Mouse (Mus musculus): ENCODE results near the gene Rsu1. TPM values are rescaled to one million over a fixed set of nuclear protein-coding genes. Genes with fewer than 3 reads are reported as not detected.

The Rsu1 gene
- total RNA-seq, 1 experiment, result 63.4 TPM

DNA sequence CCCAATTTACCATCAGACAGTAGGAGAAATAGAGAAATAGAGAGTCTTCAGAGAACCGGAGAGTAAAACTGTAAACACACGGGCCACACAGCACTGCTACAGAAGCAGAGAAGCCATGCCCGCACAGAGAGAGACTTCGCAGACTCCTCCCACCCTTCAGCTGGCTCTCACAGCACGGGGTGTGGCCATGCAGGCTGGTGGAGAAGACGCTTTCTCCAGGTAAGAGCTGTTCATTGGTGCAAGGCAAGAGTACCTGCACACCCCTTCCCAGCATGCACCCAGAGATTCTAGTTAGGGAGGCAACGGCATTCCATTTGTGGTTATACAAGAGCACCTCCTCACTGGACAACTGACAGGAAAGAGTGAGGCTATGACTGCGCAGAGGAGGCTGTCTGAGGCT, 64.8 kb downstream of the Rsu1 start:
- no peak overlapping the region for H3K27ac ChIP-seq (ENCODE audit: insufficient read depth, low read depth, low read length, poor library complexity, severe bottlenecking)
- H3K4me3 ChIP-seq (ENCODE audit: insufficient read depth in 1 of 2, low read depth in 1 of 2, low read length in 2 of 2, poor library complexity in 1 of 2, severe bottlenecking in 1 of 2), result no peak overlapping the region
- no peaks in the 10 kb centered on the region for H3K36me3 ChIP-seq (ENCODE audit: control insufficient read depth, insufficient read depth, low read length, poor library complexity, severe bottlenecking)
- no peaks in the 10 kb centered on the region for H3K9me3 ChIP-seq (ENCODE audit: control insufficient read depth, insufficient read depth, low read depth, low read length)
- TF ChIP-seq ZNF384 (IDR thresholded peaks at IDR 0.05; ENCODE audit: low read depth, low read length) (no peak), CHD2 (IDR thresholded peaks at IDR 0.05; ENCODE audit: low read depth, low read length) (no peak), ZC3H11A (IDR thresholded peaks at IDR 0.05; ENCODE audit: borderline replicate concordance, low read depth, low read length) (no peak), MAFK (IDR thresholded peaks at IDR 0.05; ENCODE audit: insufficient read depth, low read depth, low read length) (no peak), HCFC1 (IDR thresholded peaks at IDR 0.05; ENCODE audit: borderline replicate concordance, insufficient read depth, low read length) (no peak)
- H3K9ac ChIP-seq (ENCODE audit: insufficient read depth, low read depth, low read length, poor library complexity, severe bottlenecking), result no peak overlapping the region
- peaks cover 3 to 4% of the 10 kb centered on the region in 2 experiments; a peak in 3 of 4 replicates for H3K4me1 ChIP-seq (ENCODE audit: control insufficient read depth in 2 of 2, insufficient read depth in 2 of 2, low read length in 2 of 2, poor library complexity in 1 of 2)
- in situ Hi-C loops (cut with MboI; ENCODE audit: low sequenced_read_pairs in 2 of 2, unreplicated experiment in 2 of 2), result no loop called here
- DNase-seq (ENCODE audit: low read depth, low spot score), result no peak

DNA sequence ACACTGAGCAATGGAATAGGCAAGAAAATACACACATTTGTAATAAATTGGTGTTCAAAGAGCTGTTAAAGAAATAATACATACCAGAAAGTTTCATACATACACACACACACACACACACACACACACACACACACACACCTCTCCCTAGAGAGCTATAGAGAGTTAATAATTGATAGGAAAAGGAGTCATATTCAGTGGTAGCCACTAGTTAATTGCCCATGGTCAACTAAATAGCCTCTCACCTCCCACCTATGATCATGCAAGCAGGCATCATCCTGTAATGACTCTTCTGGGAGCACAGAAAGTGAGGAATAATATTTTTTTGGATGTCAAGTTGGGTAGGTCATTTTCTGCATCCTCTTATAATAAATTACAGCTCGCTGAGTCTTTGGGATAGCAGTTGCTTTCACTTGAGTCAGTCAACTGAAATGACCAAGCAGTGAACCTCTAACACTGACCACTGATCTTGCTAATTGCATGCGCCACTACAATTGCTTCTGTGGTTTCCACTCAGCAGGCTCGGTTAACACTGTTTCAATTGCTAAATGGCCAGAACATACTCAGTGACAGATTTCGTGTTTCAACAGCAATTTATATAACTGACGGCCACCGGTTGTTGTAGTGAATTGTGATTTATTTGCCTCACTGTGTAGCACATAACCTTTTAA, 68.3 kb downstream of the Rsu1 start:
- no peak overlapping the region for H3K9ac ChIP-seq (ENCODE audit: insufficient read depth, low read depth, low read length, poor library complexity, severe bottlenecking)
- no peaks in the 10 kb centered on the region for H3K9me3 ChIP-seq (ENCODE audit: control insufficient read depth, insufficient read depth, low read depth, low read length)
- H3K27ac ChIP-seq (ENCODE audit: insufficient read depth, low read depth, low read length, poor library complexity, severe bottlenecking), result no peak overlapping the region
- peaks cover 3 to 4% of the 10 kb centered on the region in 2 experiments; a peak in 3 of 4 replicates for H3K4me1 ChIP-seq (ENCODE audit: control insufficient read depth in 2 of 2, insufficient read depth in 2 of 2, low read length in 2 of 2, poor library complexity in 1 of 2)
- TF ChIP-seq ZNF384 (IDR thresholded peaks at IDR 0.05; ENCODE audit: low read depth, low read length) (no peak), MAFK (IDR thresholded peaks at IDR 0.05; ENCODE audit: insufficient read depth, low read depth, low read length) (no peak), HCFC1 (IDR thresholded peaks at IDR 0.05; ENCODE audit: borderline replicate concordance, insufficient read depth, low read length) (no peak), CHD2 (IDR thresholded peaks at IDR 0.05; ENCODE audit: low read depth, low read length) (no peak), ZC3H11A (IDR thresholded peaks at IDR 0.05; ENCODE audit: borderline replicate concordance, low read depth, low read length) (no peak)
- in situ Hi-C loops (cut with MboI; ENCODE audit: low sequenced_read_pairs in 2 of 2, unreplicated experiment in 2 of 2), result no loop called here
- H3K36me3 ChIP-seq (ENCODE audit: control insufficient read depth, insufficient read depth, low read length, poor library complexity, severe bottlenecking), result no peaks in the 10 kb centered on the region
- no peak for DNase-seq (ENCODE audit: low read depth, low spot score)
- H3K4me3 ChIP-seq (ENCODE audit: insufficient read depth in 1 of 2, low read depth in 1 of 2, low read length in 2 of 2, poor library complexity in 1 of 2, severe bottlenecking in 1 of 2), result no peak overlapping the region

DNA sequence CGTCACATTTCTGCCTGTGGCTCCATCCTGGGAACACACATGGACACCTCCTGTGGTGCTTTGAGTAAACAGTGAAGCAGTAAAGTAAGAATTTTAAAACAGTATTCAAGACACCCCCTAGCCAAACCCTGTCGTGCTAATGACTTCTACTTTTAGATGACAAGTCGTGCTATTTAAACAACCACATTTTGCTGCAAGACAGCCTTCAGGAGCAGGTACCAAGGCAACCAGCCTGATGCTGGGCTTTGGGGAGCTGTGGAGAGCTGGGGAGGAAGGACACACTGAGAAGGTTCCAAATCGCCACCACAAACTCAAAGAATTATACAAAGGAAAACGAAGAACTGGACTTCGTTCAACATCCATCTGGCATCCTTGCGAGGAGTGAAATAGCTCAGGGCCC, 71.5 kb downstream of the Rsu1 start:
- DNase-seq (ENCODE audit: low read depth, low spot score), result no peak
- no peaks in the 10 kb centered on the region for H3K9me3 ChIP-seq (ENCODE audit: control insufficient read depth, insufficient read depth, low read depth, low read length)
- H3K4me1 ChIP-seq (ENCODE audit: control insufficient read depth in 2 of 2, insufficient read depth in 2 of 2, low read length in 2 of 2, poor library complexity in 1 of 2), result no peaks in the 10 kb centered on the region
- TF ChIP-seq ZC3H11A (IDR thresholded peaks at IDR 0.05; ENCODE audit: borderline replicate concordance, low read depth, low read length), result no peak
- TF ChIP-seq CHD2 (IDR thresholded peaks at IDR 0.05; ENCODE audit: low read depth, low read length), result no peak
- no peak for TF ChIP-seq MAFK (IDR thresholded peaks at IDR 0.05; ENCODE audit: insufficient read depth, low read depth, low read length)
- TF ChIP-seq HCFC1 (IDR thresholded peaks at IDR 0.05; ENCODE audit: borderline replicate concordance, insufficient read depth, low read length), result no peak
- no peak for TF ChIP-seq ZNF384 (IDR thresholded peaks at IDR 0.05; ENCODE audit: low read depth, low read length)
- H3K4me3 ChIP-seq (ENCODE audit: insufficient read depth in 1 of 2, low read depth in 1 of 2, low read length in 2 of 2, poor library complexity in 1 of 2, severe bottlenecking in 1 of 2), result no peak overlapping the region
- no peak overlapping the region for H3K9ac ChIP-seq (ENCODE audit: insufficient read depth, low read depth, low read length, poor library complexity, severe bottlenecking)
- H3K36me3 ChIP-seq (ENCODE audit: control insufficient read depth, insufficient read depth, low read length, poor library complexity, severe bottlenecking), result no peaks in the 10 kb centered on the region
- no peak overlapping the region for H3K27ac ChIP-seq (ENCODE audit: insufficient read depth, low read depth, low read length, poor library complexity, severe bottlenecking)
- in situ Hi-C loops (cut with MboI; ENCODE audit: low sequenced_read_pairs in 2 of 2, unreplicated experiment in 2 of 2), result no loop called here

- TF ChIP-seq HCFC1 (IDR thresholded peaks at IDR 0.05; ENCODE audit: borderline replicate concordance, insufficient read depth, low read length), result no peak
- no peak for TF ChIP-seq CHD2 (IDR thresholded peaks at IDR 0.05; ENCODE audit: low read depth, low read length)
- TF ChIP-seq ZC3H11A (IDR thresholded peaks at IDR 0.05; ENCODE audit: borderline replicate concordance, low read depth, low read length), result no peak
- TF ChIP-seq ZNF384 (IDR thresholded peaks at IDR 0.05; ENCODE audit: low read depth, low read length), result no peak
- TF ChIP-seq MAFK (IDR thresholded peaks at IDR 0.05; ENCODE audit: insufficient read depth, low read depth, low read length), result no peak
- DNase-seq (ENCODE audit: low read depth, low spot score), result no peak
- Histone ChIP-seq H3K4me3 (ENCODE audit: insufficient read depth in 1 of 2, low read depth in 1 of 2, low read length in 2 of 2, poor library complexity in 1 of 2, severe bottlenecking in 1 of 2) (no peak overlapping the region), H3K27ac (ENCODE audit: insufficient read depth, low read depth, low read length, poor library complexity, severe bottlenecking) (no peak overlapping the region), H3K4me1 (ENCODE audit: control insufficient read depth in 2 of 2, insufficient read depth in 2 of 2, low read length in 2 of 2, poor library complexity in 1 of 2) (no peaks in the 10 kb centered on the region), H3K9me3 (ENCODE audit: control insufficient read depth, insufficient read depth, low read depth, low read length) (no peaks in the 10 kb centered on the region), H3K36me3 (ENCODE audit: control insufficient read depth, insufficient read depth, low read length, poor library complexity, severe bottlenecking) (no peaks in the 10 kb centered on the region), H3K9ac (ENCODE audit: insufficient read depth, low read depth, low read length, poor library complexity, severe bottlenecking) (no peak overlapping the region)
- in situ Hi-C loops (cut with MboI; ENCODE audit: low sequenced_read_pairs in 2 of 2, unreplicated experiment in 2 of 2), result no loop called here
These were observed 72.2 kb downstream of the Rsu1 start for GRCm38 (mm10) chr2:13199033-13199432.
